Mouse (Mus musculus) adrenal gland, adult 8-10 months (tissue): ENCODE data around the gene Pxn. TPM values are rescaled to one million over a fixed set of nuclear protein-coding genes. Genes with fewer than 3 reads are reported as not detected.
"Not testable (repeated sequence)": the region's sequence is repeated elsewhere in the genome, so short reads cannot be mapped to it uniquely, and the experiment has no call there.

Source experiments
- DNase-seq: peaks from one replicate; pipeline ENCODE4 v3.0.0; 2022
- total RNA-seq, 4 experiments: library from RNA; stranded (reverse); gene quantifications; 2 replicates each; pipeline ENCODE4 v1.2.4; 2022

The Pxn gene
- total RNA-seq, 4 experiments from 2014 or later, result 32.1 to 64.5 (median 44.8) TPM

- DNase-seq, result no peak
Observed at GRCm38 (mm10) chr5:115554536-115555291, 48.2 kb downstream of the Pxn start.

DNA sequence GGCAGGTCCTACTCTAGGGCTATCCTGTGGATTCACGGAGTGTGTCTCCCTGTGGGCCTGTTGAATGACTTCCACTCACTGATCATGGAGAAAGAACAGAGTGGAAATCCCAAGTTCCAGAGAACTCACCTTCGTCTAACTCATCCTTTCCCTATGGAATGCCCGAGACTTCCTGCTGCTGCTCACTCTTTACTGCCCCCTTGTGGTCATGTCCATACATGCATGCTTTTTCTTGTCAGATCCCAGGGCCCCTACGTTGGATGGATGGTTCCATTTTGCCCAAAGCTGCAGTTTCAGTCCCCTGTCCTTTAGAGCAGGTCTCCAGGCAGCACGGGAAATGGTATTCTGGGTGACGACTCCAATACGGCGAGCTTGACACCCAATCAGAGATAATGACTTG lies 49.7 kb downstream of the Pxn start:
- DNase-seq, result no peak

DNA sequence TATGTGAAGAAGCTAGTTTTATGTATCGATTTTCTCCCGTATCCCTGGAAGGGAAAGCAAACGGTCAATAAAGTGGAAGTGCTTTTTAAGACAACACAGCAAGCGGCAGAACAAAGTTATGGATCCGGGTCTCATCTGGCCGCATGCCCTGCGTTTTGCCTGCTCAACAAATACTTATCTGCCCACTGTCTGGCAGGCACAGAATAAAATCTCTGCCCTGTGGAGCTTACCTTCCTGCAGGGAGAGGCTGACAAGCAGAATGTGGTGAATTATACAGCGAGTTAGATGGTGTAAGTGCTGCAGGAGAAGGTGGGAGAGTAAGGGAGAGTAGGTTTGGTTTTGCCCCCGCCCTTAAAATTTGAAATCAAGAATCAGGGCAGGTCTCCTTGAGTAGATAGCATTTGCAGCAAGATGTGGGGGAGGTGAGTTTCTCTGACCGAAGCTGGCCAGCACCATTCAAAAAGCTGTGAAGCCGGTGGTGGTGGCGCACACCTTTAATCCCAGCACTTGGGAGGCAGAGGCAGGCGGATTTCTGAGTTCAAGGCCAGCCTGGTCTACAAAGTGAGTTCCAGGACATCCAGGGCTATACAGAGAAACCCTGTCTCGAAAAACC lies 51.8 kb downstream of the Pxn start:
- DNase-seq, result no peak

- DNase-seq, result peak; percentile 100
Observed at GRCm38 (mm10) chr5:115559237-115560101, 53.0 kb downstream of the Pxn start, which contains the start of gene Rplp0. TSS of gene Rplp0 (plus strand) at chr5:115559467.

DNA sequence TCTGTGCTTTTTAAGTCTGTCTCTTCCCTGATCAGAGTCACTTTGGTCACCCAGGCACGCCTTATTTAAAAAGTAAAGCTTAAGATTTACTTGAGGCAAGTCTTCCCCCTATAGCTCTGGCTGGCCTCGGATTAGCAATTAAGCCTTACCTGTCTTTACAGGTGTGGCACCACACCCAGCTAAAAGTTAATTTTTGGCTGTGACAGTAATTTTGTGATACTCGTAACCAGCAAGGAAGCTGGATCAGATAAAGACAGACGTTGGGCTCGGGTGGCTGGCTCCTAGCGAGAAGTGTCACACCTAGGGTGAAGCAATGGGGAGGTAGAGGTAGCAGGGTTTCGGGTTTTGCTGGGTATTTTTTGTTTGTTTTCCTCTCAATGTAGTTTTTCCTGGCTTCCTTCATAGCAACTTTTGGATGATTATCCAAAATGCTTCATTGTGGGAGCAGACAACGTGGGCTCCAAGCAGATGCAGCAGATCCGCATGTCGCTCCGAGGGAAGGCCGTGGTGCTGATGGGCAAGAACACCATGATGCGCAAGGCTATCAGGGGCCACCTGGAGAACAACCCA lies 53.9 kb downstream of the Pxn start:
- DNase-seq, result no peak

DNA sequence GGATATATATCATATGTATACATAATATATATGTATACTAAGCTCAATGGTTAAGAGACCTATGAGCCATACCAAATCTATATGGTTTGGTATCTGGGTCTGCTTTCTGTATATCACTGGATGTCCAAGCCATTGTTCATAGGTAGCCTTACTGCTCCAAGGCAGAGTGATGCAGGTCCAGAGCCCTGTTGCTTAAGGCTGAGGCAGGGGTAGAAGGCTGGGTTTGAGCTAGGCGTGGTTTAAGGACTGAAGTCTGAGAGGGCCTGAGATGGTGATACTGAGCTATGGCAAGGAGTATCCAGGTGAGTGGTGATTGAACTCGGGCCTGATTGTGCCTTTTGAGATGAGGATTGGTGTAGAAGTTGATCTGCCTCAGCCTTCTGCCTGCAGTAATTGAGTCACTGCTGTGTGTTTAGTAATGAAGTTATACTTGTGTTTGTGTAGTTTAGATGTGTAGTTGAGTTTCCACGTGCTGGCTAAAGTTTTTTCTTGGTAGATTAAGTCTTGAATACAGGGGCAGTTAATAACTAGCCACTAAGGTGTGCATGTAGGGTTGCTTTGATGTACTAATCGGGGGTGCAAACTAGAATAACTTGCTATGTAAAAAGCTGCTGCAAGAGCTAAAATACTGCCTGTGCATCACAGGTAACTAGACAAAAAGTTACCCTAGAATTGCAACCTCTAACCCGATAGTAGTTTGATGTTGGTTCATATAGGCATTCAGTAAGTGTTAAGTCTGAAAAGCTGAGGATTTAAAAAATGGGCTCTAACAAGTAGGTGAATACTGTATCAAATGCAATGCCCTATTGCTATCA lies 57.5 kb downstream of the Pxn start:
- DNase-seq, result no peak

DNA sequence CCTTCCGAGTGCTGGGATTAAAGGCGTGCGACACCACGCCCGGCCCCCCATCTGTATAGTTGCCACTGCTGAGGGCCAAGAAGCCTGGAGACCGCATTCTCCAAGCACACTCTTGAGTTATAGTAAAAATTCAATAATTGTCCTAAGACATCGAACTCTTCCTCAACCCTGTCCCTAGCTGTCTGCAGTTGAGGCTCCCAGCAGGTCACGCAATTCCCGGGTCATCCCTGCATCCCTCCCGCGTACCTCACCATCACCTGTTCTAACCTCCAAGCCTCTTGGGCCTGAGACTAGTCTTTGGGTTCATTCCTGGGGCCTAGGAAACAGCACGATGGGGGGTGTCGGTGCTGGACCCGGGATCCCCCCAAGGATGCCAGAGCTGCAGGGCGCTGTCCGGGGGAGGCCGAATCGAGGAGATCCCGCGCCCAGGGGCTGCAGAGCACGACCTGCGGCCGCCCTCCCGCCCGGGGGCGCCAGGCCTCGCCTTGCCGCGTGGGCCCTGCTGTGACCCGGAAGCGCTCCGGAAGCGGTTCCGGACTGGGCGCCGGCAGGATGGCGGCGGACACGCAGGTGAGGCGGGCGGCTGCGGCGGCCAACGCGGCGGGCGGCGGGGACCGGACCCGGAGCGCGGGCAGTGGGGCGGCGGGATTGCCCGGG lies 58.4 kb downstream of the Pxn start, which contains the start of gene Gcn1l1:
TSS of gene Gcn1l1 (plus strand) at position 518 of the 657 bp plus-strand sequence.
- peak; percentile 56 for DNase-seq

DNA sequence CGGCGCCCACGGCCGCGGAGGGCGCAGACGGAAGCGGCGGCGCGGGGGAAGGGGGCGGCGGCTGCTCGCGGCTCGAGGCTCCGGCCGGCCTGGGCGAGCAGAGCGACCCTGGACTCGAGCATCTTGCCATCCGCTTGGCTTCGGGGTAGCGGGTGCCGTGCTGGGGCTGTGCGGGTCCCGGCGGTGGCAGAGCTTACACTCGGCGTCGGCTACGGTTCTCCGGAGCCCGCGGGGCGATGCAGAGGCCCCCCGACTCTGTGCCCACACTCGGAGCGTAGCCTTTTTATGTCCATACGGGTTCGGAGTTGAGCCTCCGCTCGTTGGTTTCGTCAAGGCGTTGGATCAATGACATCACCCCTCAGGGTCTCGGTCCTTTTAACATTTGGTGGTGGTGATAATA lies 58.9 kb downstream of the Pxn start:
- no peak for DNase-seq

- no peak for DNase-seq
Observed at GRCm38 (mm10) chr5:115568681-115569080, 62.2 kb downstream of the Pxn start.

GRCm38 (mm10) chr5:115569308-115569707 lies 62.8 kb downstream of the Pxn start:
- no peak for DNase-seq

- DNase-seq, result no peak
Observed at GRCm38 (mm10) chr5:115569721-115570120, 63.2 kb downstream of the Pxn start.

DNA sequence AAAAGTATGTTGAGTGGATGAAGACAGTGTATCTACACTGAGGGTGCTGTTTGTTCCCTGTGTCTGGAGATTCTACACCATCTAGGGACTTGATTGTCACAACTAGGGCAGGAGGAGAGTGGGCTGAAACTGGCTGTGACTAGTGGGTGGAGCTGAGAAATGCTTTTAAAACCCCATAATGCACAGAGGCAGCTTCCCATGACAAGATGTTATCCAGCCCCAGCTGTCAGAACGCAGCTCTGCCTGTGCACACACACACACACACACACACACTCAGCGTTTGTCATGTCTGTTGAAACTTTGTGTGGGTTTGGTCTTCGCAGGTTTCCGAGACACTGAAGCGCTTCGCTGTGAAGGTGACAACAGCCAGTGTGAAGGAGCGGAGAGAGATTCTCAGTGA lies 64.6 kb downstream of the Pxn start:
- no peak for DNase-seq

GRCm38 (mm10) chr5:115572679-115573535 lies 66.4 kb downstream of the Pxn start:
- DNase-seq, result no peak

GRCm38 (mm10) chr5:115574992-115575391 lies 68.5 kb downstream of the Pxn start:
- DNase-seq, result no peak

DNA sequence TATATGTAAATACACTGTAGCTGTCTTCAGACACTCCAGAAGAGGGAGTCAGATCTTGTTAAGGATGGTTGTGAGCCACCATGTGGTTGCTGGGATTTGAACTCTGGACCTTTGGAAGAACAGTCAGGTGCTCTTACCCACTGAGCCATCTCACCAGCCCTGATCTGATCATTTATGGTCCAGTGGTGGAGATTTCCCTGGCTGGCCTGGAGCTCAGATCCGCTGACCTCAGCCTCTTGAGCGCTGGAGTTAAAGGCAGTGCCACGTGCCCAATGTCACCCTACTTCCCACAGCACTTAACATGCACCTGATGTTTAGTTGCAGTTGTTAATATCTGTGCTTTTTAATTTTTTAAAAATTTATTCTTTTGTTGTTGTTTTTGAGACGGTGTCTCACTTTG lies 71.2 kb downstream of the Pxn start:
- not testable (repeated sequence) for DNase-seq

GRCm38 (mm10) chr5:115578922-115579321 lies 72.4 kb downstream of the Pxn start:
- no peak for DNase-seq

- DNase-seq, result no peak
Observed at GRCm38 (mm10) chr5:115579363-115579762, 72.9 kb downstream of the Pxn start.

GRCm38 (mm10) chr5:115580229-115581001 lies 73.9 kb downstream of the Pxn start:
- DNase-seq, result peak; percentile 55

DNA sequence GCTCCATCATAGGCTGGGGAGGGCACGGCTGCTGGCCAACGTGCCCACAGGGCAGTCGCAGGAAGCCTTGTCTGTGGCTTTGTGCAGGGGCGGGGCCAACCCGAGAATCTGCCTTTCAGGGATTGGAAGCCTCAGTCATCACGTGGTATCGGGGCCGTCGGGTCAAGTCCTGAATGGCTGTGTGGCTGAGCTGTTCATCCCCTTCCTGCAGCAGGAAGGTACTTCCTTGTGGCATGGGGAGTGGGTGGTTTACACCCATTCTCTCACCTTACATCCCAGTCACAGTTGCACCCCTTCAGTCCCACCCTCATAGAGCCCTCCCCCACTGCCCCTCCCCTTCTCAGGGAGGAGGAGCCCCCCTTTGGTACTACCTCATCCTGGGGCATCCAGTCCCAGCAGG lies 75.2 kb downstream of the Pxn start:
- DNase-seq, result no peak
